Mouse (Mus musculus): ENCODE results near the gene Cd55b. TPM values are rescaled to one million over a fixed set of nuclear protein-coding genes. Genes with fewer than 3 reads are reported as not detected.

Cd55b gene
- 4.7 to 10.4 TPM (median 7.4 TPM) in 4 replicates for total RNA-seq (2023)

DNA sequence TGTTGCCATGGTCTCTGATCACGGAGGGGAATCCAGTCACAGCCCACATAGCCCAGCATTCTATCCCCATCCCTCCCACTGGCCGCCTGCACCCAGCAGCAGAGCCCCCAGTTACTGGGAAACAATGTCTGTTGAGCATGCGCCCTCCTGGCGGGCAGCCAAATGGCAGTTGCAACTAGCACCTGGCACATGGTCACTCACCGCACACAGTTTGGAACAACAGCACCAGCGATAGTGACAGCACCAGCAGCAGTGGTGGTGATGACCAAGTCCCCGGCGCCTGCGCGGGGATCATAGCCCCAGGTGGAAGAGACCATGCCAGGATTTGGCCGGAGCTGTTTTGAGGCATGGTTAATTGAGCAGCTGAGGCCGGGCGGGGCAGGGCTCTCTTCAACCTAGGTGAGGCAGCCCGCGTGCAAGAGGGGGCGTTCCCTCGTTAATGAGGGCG is at the start of gene Cd55b:
TSS of gene Cd55b (minus strand) at position 346 of the 448 bp plus-strand sequence.

DNA sequence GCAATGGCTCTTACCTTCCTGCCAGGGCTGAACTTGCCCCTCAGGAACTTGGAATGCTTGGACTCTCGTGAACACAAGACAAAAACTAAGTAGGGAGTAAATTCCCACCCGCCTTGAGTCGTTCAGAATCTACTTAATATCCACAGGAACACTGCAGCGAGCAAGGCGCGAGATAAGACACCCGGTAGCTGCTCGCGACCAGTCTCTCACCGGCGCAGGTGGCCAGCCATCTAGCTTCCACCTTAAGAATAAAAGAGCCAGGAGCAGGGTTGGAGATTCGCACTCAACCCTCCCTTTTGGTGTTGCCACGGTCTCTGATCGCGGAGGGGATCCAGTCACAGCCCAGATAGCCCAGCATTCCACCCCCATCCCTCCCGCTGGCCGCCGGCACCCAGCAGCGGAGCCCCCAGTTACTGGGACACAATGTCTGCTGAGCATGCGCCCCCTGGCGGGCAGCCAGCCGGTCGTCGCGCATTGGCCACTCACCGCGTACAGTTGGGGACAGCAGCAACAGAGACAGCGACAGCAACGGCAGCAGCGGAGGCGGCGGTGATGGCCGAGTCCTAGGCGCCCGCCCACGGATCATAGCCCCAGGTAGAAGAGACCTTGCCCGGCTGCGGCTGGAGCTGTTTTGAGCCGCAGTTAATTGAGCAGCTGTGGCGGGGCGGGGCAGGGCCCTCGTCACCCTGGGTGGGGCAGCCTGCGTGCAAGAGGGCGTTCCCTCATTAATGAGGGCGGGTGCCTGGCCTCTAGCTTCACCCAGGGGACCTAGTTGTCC is 39.5 kb upstream of the Cd55b start, which contains the start of gene Cd55:
TSS of gene Cd55 (minus strand) at position 661 of the 778 bp plus-strand sequence.

Other genes with a start within 250 kb of the Cd55b start
- 570 to 583 TPM (median 573 TPM) in 4 replicates for gene Cd55, start 39.7 kb upstream of the Cd55b start, total RNA-seq (2023)
- gene Zp3r, start 206.6 kb upstream of the Cd55b start, total RNA-seq (2023): 0.31 TPM in 1 of 4 replicates, not detected in the others
- gene C4bp, start 238.6 kb upstream of the Cd55b start, total RNA-seq (2023): not detected in 4 replicates